Mouse (Mus musculus): ENCODE measurements around the gene Ppp5c.
"Not testable (repeated sequence)": the region's sequence is repeated elsewhere in the genome, so short reads cannot be mapped to it uniquely, and the experiment has no call there.

Gene Ppp5c

GRCm38 (mm10) chr7:17027588-17028343, at the start of gene Ppp5c:
Gene Ppp5c (minus strand): TSS chr7:17027924.
- DNase-seq, result peak; percentile 85

- no peak for DNase-seq
Measured at GRCm38 (mm10) chr7:17076542-17076941, 48.8 kb upstream of the Ppp5c start.

GRCm38 (mm10) chr7:17073904-17074615, 46.3 kb upstream of the Ppp5c start, which contains the start of gene Psg16:
Gene Psg16 (plus strand): TSS chr7:17074040.
- peak; percentile 60 for DNase-seq

GRCm38 (mm10) chr7:17073513-17073903, 45.8 kb upstream of the Ppp5c start:
- DNase-seq, result no peak

GRCm38 (mm10) chr7:17067651-17068050, 39.9 kb upstream of the Ppp5c start:
- DNase-seq, result not testable (repeated sequence)

- no peak for DNase-seq
Measured at GRCm38 (mm10) chr7:17067000-17067399, 39.3 kb upstream of the Ppp5c start.

DNA sequence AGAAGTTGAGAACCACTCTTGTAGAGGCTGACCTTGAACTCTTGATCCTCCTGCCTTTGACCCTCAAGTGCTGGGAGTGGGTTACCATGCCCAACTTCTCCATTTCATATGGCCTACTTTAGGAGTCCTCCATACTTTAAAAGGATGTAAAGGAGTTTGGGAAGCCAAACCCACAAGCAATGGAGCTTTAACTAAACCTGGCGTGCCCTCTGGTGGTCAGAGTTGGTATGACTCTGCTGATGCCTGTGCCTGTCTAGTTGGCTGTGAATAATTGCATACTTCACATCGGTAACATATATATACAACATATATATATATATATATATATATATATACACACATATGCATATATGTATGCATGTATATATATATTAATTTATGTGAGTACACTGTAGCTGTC, 38.7 kb upstream of the Ppp5c start:
- peak; percentile 83 for DNase-seq

- no peak for DNase-seq
Measured at GRCm38 (mm10) chr7:17065620-17066019, 37.9 kb upstream of the Ppp5c start.

DNA sequence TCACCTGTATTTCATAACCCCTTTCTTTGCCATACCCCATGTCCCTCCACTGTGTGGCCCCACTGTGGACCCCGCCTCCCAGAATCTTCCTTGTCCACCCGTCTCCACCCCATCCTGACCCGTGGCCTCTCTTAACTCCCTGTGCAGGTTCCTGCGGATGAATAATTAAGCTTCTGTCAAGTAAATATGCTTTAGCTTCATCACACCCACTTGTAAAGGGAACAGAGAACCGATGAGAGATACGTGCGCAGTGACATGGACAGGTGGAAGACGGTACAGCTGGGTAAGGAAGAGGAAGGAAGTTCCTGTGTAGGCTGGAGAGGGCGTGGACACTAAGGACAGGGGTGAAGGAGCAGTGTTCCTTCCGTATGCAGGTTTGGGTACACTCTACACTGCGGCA, 35.1 kb upstream of the Ppp5c start:
- no peak for DNase-seq

- DNase-seq, result no peak
Measured at GRCm38 (mm10) chr7:17062389-17062788, 34.7 kb upstream of the Ppp5c start, which contains the start of gene Hif3a. Gene Hif3a (minus strand): TSS chr7:17062427.

DNA sequence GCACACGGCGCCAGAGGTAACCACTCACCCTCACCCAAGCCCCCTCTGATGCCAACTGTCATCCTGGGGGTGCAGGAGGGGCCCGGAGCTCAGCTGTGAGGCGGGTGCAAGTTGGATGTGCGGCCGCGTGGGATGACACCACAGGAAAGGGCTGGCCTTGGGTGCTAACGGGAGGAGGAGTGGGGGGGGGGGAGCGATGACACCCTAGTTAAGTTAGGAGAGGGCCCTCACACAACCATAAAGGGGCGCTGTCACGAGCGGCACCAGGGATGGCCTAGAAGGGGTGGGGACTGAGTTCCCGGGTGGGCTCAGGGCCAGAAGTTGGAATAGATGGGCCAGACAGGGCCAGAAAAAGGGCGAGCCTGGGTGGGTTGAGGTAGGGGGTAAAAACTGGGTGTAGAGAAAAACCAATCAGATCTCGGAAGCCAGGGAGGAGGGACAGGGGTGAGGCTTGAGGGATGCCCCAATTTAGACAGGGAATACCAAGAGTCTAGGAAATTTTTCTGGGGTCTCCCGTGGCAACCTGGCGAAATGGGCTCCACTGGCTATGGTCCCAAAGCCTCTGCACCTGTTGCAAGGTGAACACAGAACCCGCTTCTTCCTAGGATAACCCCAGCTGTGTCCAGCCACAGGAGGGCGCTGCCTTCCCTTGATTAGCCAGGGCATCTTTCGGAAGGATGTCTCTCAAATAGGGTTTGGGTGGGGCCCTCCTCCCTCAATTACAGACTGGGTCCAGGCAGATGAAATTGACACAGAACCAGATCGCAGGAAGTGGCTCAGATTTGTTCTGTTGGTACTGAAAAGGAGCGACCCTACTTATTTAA, 33.3 kb upstream of the Ppp5c start:
- peak; percentile 44 for DNase-seq

- DNase-seq, result peak; percentile 43
Measured at GRCm38 (mm10) chr7:17060031-17060781, 32.5 kb upstream of the Ppp5c start.

- peak; percentile 39 for DNase-seq
Measured at GRCm38 (mm10) chr7:17059463-17059844, 31.7 kb upstream of the Ppp5c start.

GRCm38 (mm10) chr7:17058816-17059462, 31.2 kb upstream of the Ppp5c start:
- no peak for DNase-seq

GRCm38 (mm10) chr7:17058071-17058689, 30.5 kb upstream of the Ppp5c start:
- DNase-seq, result peak; percentile 77

DNA sequence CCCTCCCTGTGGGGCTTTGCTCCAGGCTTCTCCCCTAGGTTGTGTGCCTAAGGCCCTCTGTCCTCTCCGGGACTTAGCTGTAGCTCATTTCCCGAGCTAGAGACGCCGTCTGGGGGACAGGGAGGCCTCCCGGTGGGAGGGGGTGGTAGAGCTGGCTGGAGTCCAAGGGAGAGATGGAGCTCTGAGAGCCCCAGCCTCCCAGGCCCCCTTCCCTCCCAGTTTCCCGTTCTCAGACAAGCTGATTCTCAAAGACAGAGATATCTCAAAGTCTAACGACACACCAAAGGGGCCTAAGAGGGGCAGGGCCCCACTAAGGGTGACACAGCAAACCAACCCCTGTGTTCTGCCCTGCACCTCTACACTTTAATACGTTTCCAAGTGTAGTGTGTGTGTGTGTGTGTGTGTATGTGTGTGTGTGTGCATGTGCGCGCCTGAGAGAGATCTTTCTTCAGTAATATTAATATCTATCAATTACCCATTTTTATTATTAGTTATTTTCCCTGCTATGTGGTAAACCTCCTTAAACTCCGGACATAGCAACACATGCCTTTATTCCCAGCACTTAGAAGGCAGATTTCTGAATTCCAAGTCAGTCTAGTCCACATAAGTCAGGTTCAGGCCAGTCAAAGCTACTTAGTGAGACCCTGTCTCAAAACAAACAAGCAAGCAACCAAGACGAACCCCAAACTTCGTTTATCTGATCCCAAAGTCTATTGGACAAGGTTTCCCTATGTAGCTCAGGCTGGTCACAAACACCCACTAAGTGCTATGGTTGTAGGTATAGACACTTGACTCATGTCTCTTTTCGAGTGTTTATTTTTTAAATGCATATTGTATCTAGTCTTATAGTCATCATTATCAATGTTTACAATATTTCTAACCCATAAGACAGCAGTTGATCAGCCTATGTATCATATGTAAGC, 29.1 kb upstream of the Ppp5c start:
- DNase-seq, result peak; percentile 49

DNA sequence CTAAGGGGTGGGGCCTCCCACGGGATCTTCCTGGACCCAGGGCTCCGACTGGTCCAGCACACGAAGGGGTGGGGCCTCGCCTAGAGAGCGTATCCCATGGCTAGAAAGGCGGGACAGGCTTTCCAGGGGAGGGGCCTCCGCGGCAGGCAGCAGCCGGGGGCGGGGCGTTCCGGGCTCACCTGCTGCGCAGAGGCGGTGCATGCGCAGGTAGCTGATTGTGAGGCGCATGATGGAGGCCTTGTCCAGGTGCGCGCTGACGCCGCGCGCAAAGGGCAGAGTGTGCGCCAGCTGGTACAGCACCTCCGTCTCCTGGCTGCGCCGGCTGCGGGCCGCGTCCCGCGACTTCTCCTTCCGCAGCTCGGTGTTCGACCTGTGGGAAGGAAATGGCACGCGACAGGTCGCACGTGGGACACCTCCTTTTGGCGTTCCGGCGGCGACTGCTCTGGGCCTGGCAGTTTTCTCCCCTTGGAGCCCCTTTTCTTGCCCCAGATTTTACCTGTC, 28.4 kb upstream of the Ppp5c start:
- DNase-seq, result peak; percentile 84

DNA sequence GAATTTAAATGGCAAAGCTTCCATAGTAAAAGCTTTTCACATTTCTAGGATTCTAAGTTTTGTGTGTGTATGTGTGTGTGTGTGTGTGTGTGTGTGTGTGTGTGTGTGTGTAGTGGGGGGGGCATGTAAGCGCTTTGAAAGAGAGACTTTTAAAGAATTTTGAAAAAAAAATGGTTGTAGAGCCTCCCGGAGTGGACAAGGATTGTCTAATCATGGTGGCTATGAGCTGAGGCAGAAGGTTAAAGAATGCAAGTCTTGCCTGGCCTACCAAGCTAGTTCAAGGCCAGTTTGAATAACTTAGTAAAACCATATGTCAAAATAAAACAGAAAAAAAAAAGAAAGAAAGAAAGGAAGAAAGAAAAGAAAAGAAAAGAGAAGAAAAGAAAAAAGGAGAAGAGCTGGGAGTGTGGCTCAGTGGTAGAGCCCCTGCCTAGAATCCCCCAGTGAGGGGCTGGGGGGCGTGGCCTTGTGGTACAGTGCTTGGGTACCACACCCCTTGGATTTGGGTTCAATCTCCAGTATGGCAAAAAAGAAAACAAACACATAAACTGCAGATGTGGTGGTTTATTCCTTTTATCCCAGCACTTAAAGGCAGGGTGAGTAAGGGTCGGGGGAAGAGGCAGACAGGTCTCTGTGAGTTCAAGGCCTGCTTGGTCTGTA, 27.7 kb upstream of the Ppp5c start:
- DNase-seq, result peak; percentile 37

- DNase-seq, result no peak
Measured at GRCm38 (mm10) chr7:17054325-17054989, 26.7 kb upstream of the Ppp5c start.
